Mouse (Mus musculus): ENCODE measurements around the gene Rassf4. TPM values are rescaled to one million over a fixed set of nuclear protein-coding genes. Genes with fewer than 3 reads are reported as not detected.
"Not testable (repeated sequence)": the region's sequence is repeated elsewhere in the genome, so short reads cannot be mapped to it uniquely, and the experiment has no call there.

Gene Rassf4
- polyA plus RNA-seq, 1 experiment from 2014 or later = 29.0 TPM

GRCm38 (mm10) chr6:116600969-116601368, 72.8 kb downstream of the Rassf4 start:
- not testable (repeated sequence) for H3K9ac ChIP-seq (replicated peaks); H3K27ac ChIP-seq (replicated peaks); H3K27me3 ChIP-seq (replicated peaks); H3K4me3 ChIP-seq (replicated peaks); H3K9me3 ChIP-seq (replicated peaks); H3K4me2 ChIP-seq; ATAC-seq (ENCODE audit: low FRiP score); H3K36me3 ChIP-seq; H3K4me1 ChIP-seq

GRCm38 (mm10) chr6:116584095-116584494, 89.7 kb downstream of the Rassf4 start, which contains the start of gene Olfr215:
Gene Olfr215, minus strand, starts transcription at chr6:116584195.
- Histone ChIP-seq H3K9me3 (replicated peaks) (no peaks in the 10 kb centered on the region), H3K27me3 (replicated peaks) (no peaks in the 10 kb centered on the region), H3K4me2 (no peak within 1 kb of the TSS), H3K4me1 (no peaks in the 10 kb centered on the region), H3K4me3 (replicated peaks) (no peak within 1 kb of the TSS), H3K9ac (replicated peaks) (no peak within 1 kb of the TSS), H3K36me3 (no peaks in the 10 kb centered on the region), H3K27ac (replicated peaks) (no peak within 1 kb of the TSS)
- ATAC-seq (ENCODE audit: low FRiP score) = no peak
- WGBS = 69% methylated on average over 4 of the region's 4 CpGs

Small RNA genes lying within 50 kb of the gene (microRNA-seq; reads per million reads assigned to microRNA genes)
- 1.0 reads per million for gene Mir7043

Other genes starting within 250 kb of the Rassf4 start
- gene Alox5, start 212.8 kb downstream of the Rassf4 start, polyA plus RNA-seq (2015; fragmentation: Nextera tagmentation; extraction: Ambion mirVana) = 0.82 and 0.95 TPM in 2 replicates
- not detected in 2 replicates for gene Olfr211, start 184.9 kb downstream of the Rassf4 start, polyA plus RNA-seq (2015; fragmentation: Nextera tagmentation; extraction: Ambion mirVana)
- gene Olfr212, start 167.4 kb downstream of the Rassf4 start, polyA plus RNA-seq (2015; fragmentation: Nextera tagmentation; extraction: Ambion mirVana) = not detected in 2 replicates
- not detected in 2 replicates for gene Olfr213, start 135.5 kb downstream of the Rassf4 start, polyA plus RNA-seq (2015; fragmentation: Nextera tagmentation; extraction: Ambion mirVana)
- 0.31 TPM in 2 replicates for gene Gm5580, start 122.8 kb downstream of the Rassf4 start, polyA plus RNA-seq (2015; fragmentation: Nextera tagmentation; extraction: Ambion mirVana)
- not detected in 2 replicates for gene Olfr214, start 119.7 kb downstream of the Rassf4 start, polyA plus RNA-seq (2015; fragmentation: Nextera tagmentation; extraction: Ambion mirVana)
- gene Olfr215, start 89.8 kb downstream of the Rassf4 start, polyA plus RNA-seq (2015; fragmentation: Nextera tagmentation; extraction: Ambion mirVana) = not detected in 2 replicates
- 108 and 122 TPM in 2 replicates for gene Zfp422, start 45.0 kb downstream of the Rassf4 start, polyA plus RNA-seq (2015; fragmentation: Nextera tagmentation; extraction: Ambion mirVana)
- gene Depp1, start 23.3 kb downstream of the Rassf4 start, polyA plus RNA-seq (2015; fragmentation: Nextera tagmentation; extraction: Ambion mirVana) = 16.5 and 16.9 TPM in 2 replicates
- gene Tmem72, start 43.0 kb upstream of the Rassf4 start, polyA plus RNA-seq (2015; fragmentation: Nextera tagmentation; extraction: Ambion mirVana) = 1.1 and 1.5 TPM in 2 replicates